Mouse (Mus musculus) thymus, adult 2 months (tissue): ENCODE results near the gene Arhgap24.

Experiments used
- CTCF ChIP-seq: fragments of 200-500 bp; IDR thresholded peaks from 2 replicates; pipeline ENCODE4 v1.5.1; 2012; ENCODE audit warnings: mild to moderate bottlenecking, control low read depth, low read length, moderate library complexity, borderline replicate concordance; ENCODE audit not compliant: control insufficient read depth, poor library complexity, insufficient read depth; ENCODE audit errors: extremely low read depth
- POLR2A ChIP-seq: fragments of 200-500 bp; IDR thresholded peaks from 2 replicates; pipeline ENCODE4 v1.6.1; 2012; ENCODE audit warnings: mild to moderate bottlenecking, low read length, control low read depth, moderate library complexity; ENCODE audit not compliant: control insufficient read depth, poor library complexity, insufficient read depth; ENCODE audit errors: extremely low read depth

DNA sequence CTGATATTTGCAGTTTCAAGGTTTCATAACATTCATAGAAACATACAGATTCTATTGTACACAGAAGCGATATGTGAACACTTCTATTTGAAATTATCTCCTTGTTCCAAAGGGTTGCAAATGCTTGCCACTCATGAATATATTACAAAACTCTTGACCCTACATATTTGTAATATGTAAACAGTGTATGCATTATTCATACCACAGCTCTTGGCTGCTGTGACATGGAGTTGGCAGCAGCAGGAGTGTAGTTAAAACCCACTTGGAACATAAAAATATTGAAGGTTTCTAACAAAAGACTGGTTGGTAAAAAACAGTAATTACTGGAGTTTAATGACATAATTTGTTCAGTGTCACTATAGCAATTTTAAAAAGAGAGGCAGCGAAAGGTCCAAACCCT lies 10.9 kb upstream of the Arhgap24 start:
- no peak for TF ChIP-seq POLR2A
- TF ChIP-seq CTCF = no peak
